Comparison of ENCODE assay signal across 15 mouse cellular contexts in genomic region chr3:121338687-121339086, GRCm38 (mm10).
"Had no signal": no experiment of that assay in that cellular context is flagged by ENCODE, and none has a peak within 500 bp of the region (broad histone marks: within the 10 kb centered on the region; RNA-seq: fewer than 3 reads in every experiment).

No protein-coding gene starts in this region.

- H3K9me3 ChIP-seq: limb, embryonic 12.5 days; liver, embryonic 13.5 days; midbrain, embryonic 10.5 days; neural tube, embryonic 15.5 days had no signal

- H3K4me3 ChIP-seq: layer of hippocampus, adult 2 months; limb, embryonic 12.5 days; liver, embryonic 13.5 days; midbrain, embryonic 10.5 days; myocyte; neural tube, embryonic 15.5 days had no signal

- H3K9ac ChIP-seq: limb, embryonic 12.5 days; liver, embryonic 13.5 days; liver, postnatal 0 days; neural tube, embryonic 15.5 days had no signal

- H3K36me3 ChIP-seq: limb, embryonic 12.5 days; liver, embryonic 13.5 days; midbrain, embryonic 10.5 days; neural tube, embryonic 15.5 days had no signal

- H3K27me3 ChIP-seq: limb, embryonic 12.5 days; liver, embryonic 13.5 days; neural tube, embryonic 15.5 days had no signal

- H3K27ac ChIP-seq: limb, embryonic 12.5 days; liver, embryonic 13.5 days; neural tube, embryonic 15.5 days had no signal

- DNase-seq: kidney, adult 18-20 months; kidney, postnatal 4 days; liver; liver, embryonic 13.5 days; liver, postnatal 0 days; midbrain, embryonic 14.5 days; right cerebral cortex, adult 18-20 months; right cerebral cortex, postnatal 25 days; thymus, adult 18-20 months; thymus, postnatal 14 days had no signal

- H3K4me2 ChIP-seq: limb, embryonic 12.5 days; liver, embryonic 13.5 days; neural tube, embryonic 15.5 days had no signal

- ATAC-seq: liver, postnatal 0 days had no signal
